Mouse (Mus musculus): ENCODE data around the gene Samd8. TPM values are rescaled to one million over a fixed set of nuclear protein-coding genes. Genes with fewer than 3 reads are reported as not detected.

Samd8 gene
- polyA plus RNA-seq, 1 experiment from 2014 or later, result 13.9 TPM

DNA sequence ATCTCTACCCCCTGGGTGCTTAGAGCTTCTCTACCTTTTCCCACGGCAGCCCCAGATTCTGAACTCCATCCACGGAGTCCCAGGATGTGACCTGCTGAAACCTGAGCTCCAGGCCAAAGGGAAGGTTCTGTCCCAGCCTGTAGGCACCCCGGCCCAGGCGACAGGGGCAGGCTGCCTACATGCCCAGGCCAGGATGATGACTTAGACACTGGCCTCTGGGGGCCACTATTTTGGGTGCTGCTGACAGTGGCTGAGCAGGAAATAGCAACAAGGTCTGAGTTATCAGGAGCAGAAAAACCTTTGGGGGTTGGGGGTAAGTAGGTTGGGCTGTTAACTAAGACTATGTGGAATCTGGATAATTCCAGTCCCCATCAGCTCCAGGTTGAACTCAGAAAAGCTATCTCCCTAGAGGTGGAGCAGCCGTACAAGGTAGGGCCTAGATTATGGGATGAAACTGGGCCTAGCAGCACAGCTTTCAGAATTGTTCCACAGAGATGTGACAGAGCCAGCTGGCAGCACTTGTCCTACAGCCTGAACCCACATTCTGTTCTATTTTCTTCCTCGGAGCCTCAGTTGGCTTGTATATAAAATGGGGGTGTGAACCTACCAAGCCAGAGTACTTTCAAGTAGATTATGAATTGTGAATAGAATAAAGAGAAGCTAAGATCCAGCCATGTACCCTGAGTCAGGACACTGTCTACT lies 21.1 kb upstream of the Samd8 start:
- no peaks in the 10 kb centered on the region for H3K4me1 ChIP-seq
- no peak overlapping the region for H3K9ac ChIP-seq
- ATAC-seq (ENCODE audit: low FRiP score), result no peak
- no peaks in the 10 kb centered on the region for H3K36me3 ChIP-seq (replicated peaks)
- 85% methylated on average over 6 of the region's 6 CpGs for WGBS
- H3K4me2 ChIP-seq, result no peak overlapping the region
- no peak overlapping the region for H3K4me3 ChIP-seq (replicated peaks)
- no peaks in the 10 kb centered on the region for H3K27me3 ChIP-seq
- H3K27ac ChIP-seq, result no peak overlapping the region
- no peaks in the 10 kb centered on the region for H3K9me3 ChIP-seq

- WGBS, result 95% methylated on average over 4 of the region's 4 CpGs
These were observed 20.4 kb upstream of the Samd8 start for GRCm38 (mm10) chr14:21729936-21730335.

DNA sequence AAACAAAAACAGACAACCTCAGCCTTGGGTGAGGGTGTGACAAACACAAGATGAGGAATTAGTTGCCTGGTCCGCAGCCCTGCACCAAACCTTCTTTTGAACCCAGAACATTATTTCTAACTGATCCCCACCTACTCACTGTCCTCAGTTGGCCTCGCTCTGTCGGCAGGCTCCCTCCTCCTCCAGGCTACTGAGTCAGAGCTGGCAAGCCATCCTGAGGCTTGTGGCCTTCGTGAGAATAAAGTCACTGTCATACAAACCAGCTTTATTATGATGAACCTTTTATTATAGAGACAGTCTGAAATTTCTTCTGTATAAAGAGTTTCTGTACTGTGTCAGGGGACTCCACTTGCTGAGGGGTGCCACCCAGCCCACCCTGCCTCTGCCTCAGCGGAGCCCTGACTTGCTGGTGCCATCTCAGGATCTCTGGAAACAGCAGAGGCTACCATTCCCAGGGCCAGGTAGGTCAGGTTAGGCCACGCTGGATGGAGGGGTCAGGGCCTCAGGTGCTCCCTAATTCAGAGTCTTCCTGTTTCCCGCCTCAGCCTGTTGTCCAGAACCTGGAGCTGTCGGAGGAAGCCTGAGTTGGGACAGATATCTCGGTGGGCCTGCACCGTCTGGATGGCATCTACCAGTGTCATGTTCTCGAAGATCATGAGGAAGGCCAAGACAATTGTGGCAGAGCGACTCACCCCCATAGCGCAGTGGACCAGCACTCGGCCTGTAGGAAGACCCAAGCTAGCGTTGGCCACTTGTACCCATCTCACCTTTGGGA lies 17.0 kb upstream of the Samd8 start:
- ATAC-seq (ENCODE audit: low FRiP score), result no peak
- Histone ChIP-seq H3K27ac (no peak overlapping the region), H3K4me3 (replicated peaks) (no peak overlapping the region), H3K4me1 (no peaks in the 10 kb centered on the region), H3K36me3 (replicated peaks) (no peaks in the 10 kb centered on the region), H3K27me3 (no peaks in the 10 kb centered on the region), H3K9me3 (no peaks in the 10 kb centered on the region), H3K4me2 (no peak overlapping the region), H3K9ac (no peak overlapping the region)
- WGBS, result 91% methylated on average over 15 of the region's 15 CpGs

More at GRCm38 (mm10) chr14:21729936-21730335, 20.4 kb upstream of the Samd8 start:
- Histone ChIP-seq H3K27ac (no peak overlapping the region), H3K4me1 (no peaks in the 10 kb centered on the region), H3K9me3 (no peaks in the 10 kb centered on the region), H3K9ac (no peak overlapping the region), H3K4me2 (no peak overlapping the region), H3K27me3 (no peaks in the 10 kb centered on the region), H3K4me3 (replicated peaks) (no peak overlapping the region), H3K36me3 (replicated peaks) (no peaks in the 10 kb centered on the region)
- ATAC-seq (ENCODE audit: low FRiP score), result no peak

DNA sequence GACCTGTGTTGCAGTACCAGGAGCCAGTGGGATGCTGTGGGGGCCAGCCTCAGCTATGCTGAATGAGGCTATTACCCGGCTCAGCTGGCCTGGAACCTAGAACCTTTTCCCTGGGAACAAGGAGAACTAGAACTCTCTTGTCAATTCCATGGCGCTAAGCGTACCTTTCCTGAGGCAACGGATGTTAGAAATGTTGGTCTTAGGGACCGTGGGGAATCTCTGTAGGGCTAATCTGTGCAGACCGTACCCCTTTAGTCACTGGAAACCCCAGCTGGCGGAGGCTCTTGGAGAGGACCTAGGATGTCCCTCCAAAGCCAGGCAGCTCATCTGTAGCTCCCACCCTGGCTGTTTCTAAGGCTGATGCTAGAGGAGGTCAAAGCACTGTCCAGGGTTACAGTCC lies 10.0 kb upstream of the Samd8 start:
- 96% methylated on average over 7 of the region's 7 CpGs for WGBS
- no peaks in the 10 kb centered on the region for H3K36me3 ChIP-seq (replicated peaks)
- H3K4me2 ChIP-seq, result no peak overlapping the region
- H3K9ac ChIP-seq, result no peak overlapping the region
- H3K27me3 ChIP-seq, result peaks cover 8% of the 10 kb centered on the region; the same call in 1 of the 2 replicates
- H3K4me1 ChIP-seq, result no peaks in the 10 kb centered on the region
- no peak overlapping the region for H3K27ac ChIP-seq
- H3K4me3 ChIP-seq (replicated peaks), result no peak overlapping the region
- H3K9me3 ChIP-seq, result no peaks in the 10 kb centered on the region
- ATAC-seq (ENCODE audit: low FRiP score), result no peak

- WGBS, result 92% methylated on average over 3 of the region's 3 CpGs
- Histone ChIP-seq H3K27ac (no peak overlapping the region), H3K4me1 (no peaks in the 10 kb centered on the region), H3K36me3 (replicated peaks) (no peaks in the 10 kb centered on the region), H3K4me3 (replicated peaks) (no peak overlapping the region), H3K9me3 (no peaks in the 10 kb centered on the region), H3K27me3 (peaks cover 8% of the 10 kb centered on the region; the same call in 1 of the 2 replicates), H3K9ac (no peak overlapping the region), H3K4me2 (no peak overlapping the region)
- ATAC-seq (ENCODE audit: low FRiP score), result no peak
These were observed 9.0 kb upstream of the Samd8 start for GRCm38 (mm10) chr14:21741314-21741713.

GRCm38 (mm10) chr14:21741786-21742185 lies 8.5 kb upstream of the Samd8 start:
- Histone ChIP-seq H3K4me2 (no peak overlapping the region), H3K4me1 (no peaks in the 10 kb centered on the region), H3K9me3 (no peaks in the 10 kb centered on the region), H3K27me3 (peaks cover 8% of the 10 kb centered on the region; the same call in 1 of the 2 replicates), H3K9ac (no peak overlapping the region), H3K27ac (no peak overlapping the region), H3K36me3 (replicated peaks) (no peaks in the 10 kb centered on the region), H3K4me3 (replicated peaks) (no peak overlapping the region)
- WGBS, result 12% methylated on average over 4 of the region's 4 CpGs
- ATAC-seq (ENCODE audit: low FRiP score), result peak; percentile 84

DNA sequence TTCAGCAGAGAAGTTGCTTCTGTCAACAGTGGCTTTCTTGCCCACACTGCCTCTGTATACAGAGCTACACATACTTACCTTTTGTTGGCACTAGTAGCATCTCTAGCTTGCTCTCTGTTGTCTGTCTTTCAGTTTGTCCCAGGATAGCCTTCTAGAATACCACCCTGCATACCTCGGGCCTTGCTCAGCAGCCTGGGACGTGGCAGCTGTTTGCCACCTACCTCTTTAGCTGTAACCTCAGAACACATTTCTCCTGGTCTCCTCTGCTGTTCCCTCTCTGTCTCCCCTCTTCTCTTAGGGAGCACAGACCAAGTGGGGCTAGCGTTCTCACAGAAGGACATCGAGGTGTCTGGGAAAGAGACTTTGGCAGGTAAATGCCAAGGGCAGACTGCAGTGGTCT lies 7.9 kb upstream of the Samd8 start:
- H3K27ac ChIP-seq, result no peak overlapping the region
- peaks cover 8% of the 10 kb centered on the region; the same call in 1 of the 2 replicates for H3K27me3 ChIP-seq
- WGBS, result 95% methylated on average over 4 of the region's 4 CpGs
- no peak for ATAC-seq (ENCODE audit: low FRiP score)
- no peaks in the 10 kb centered on the region for H3K4me1 ChIP-seq
- no peak overlapping the region for H3K4me2 ChIP-seq
- no peaks in the 10 kb centered on the region for H3K9me3 ChIP-seq
- no peaks in the 10 kb centered on the region for H3K36me3 ChIP-seq (replicated peaks)
- no peak overlapping the region for H3K4me3 ChIP-seq (replicated peaks)
- H3K9ac ChIP-seq, result no peak overlapping the region

DNA sequence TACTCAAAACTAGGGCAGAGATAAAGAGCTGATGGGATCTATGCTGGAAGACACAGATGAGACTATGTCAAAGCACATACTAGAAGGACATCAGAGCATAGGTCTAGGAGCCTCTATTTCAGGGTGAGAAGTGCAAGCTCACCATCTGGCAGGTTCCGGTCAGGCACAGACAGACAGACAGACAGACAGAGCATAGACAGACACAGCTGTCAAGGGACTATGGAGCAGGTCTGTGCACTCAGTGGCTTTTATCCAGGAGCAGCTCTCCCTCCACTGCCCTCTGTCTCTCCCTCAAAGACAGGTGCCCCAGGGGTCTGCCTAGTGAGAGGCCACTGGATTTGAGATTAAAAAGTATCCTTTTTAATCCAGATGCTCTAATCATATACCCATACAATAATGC lies 6.2 kb upstream of the Samd8 start:
- ATAC-seq (ENCODE audit: low FRiP score), result no peak
- no peak overlapping the region for H3K4me3 ChIP-seq (replicated peaks)
- no peaks in the 10 kb centered on the region for H3K4me1 ChIP-seq
- H3K27ac ChIP-seq, result no peak overlapping the region
- H3K9ac ChIP-seq, result no peak overlapping the region
- H3K27me3 ChIP-seq, result peaks cover 8% of the 10 kb centered on the region; the same call in 1 of the 2 replicates
- H3K36me3 ChIP-seq (replicated peaks), result no peaks in the 10 kb centered on the region
- H3K4me2 ChIP-seq, result no peak overlapping the region
- no peaks in the 10 kb centered on the region for H3K9me3 ChIP-seq
- 92% methylated on average over 1 of the region's 1 CpGs for WGBS

- Histone ChIP-seq H3K27ac (no peak overlapping the region), H3K27me3 (peaks cover 8% of the 10 kb centered on the region; the same call in 1 of the 2 replicates), H3K4me3 (replicated peaks) (no peak overlapping the region), H3K9me3 (no peaks in the 10 kb centered on the region), H3K4me1 (no peaks in the 10 kb centered on the region; the same call in 1 of the 2 replicates), H3K9ac (no peak overlapping the region), H3K36me3 (replicated peaks) (no peaks in the 10 kb centered on the region), H3K4me2 (no peak overlapping the region)
- ATAC-seq (ENCODE audit: low FRiP score), result no peak
- WGBS, result 82% methylated on average over 5 of the region's 5 CpGs
These were observed 5.2 kb upstream of the Samd8 start for GRCm38 (mm10) chr14:21745149-21745548.

- Histone ChIP-seq H3K9me3 (no peaks in the 10 kb centered on the region), H3K4me2 (no peak overlapping the region), H3K4me3 (replicated peaks) (no peak overlapping the region), H3K27ac (no peak overlapping the region), H3K4me1 (peaks cover 2% of the 10 kb centered on the region; the same call in 1 of the 2 replicates), H3K27me3 (0 out of 2 replicates have a peak, but pooled peaks cover 6% of the 10 kb centered on the region), H3K9ac (no peak overlapping the region), H3K36me3 (replicated peaks) (no peaks in the 10 kb centered on the region)
- WGBS, result 90% methylated on average over 8 of the region's 8 CpGs
- no peak for ATAC-seq (ENCODE audit: low FRiP score)
These were observed 4.1 kb upstream of the Samd8 start for GRCm38 (mm10) chr14:21746251-21746650.

GRCm38 (mm10) chr14:21746846-21747245 lies 3.5 kb upstream of the Samd8 start:
- H3K4me1 ChIP-seq, result peaks cover 7% of the 10 kb centered on the region
- H3K4me3 ChIP-seq (replicated peaks), result no peak overlapping the region
- no peak overlapping the region for H3K27ac ChIP-seq
- no peak overlapping the region for H3K4me2 ChIP-seq
- H3K9ac ChIP-seq, result no peak overlapping the region
- no peaks in the 10 kb centered on the region for H3K9me3 ChIP-seq
- WGBS, result 84% methylated on average over 2 of the region's 2 CpGs
- H3K36me3 ChIP-seq (replicated peaks), result no peaks in the 10 kb centered on the region
- 0 out of 2 replicates have a peak, but pooled peaks cover 5% of the 10 kb centered on the region for H3K27me3 ChIP-seq
- ATAC-seq (ENCODE audit: low FRiP score), result no peak

DNA sequence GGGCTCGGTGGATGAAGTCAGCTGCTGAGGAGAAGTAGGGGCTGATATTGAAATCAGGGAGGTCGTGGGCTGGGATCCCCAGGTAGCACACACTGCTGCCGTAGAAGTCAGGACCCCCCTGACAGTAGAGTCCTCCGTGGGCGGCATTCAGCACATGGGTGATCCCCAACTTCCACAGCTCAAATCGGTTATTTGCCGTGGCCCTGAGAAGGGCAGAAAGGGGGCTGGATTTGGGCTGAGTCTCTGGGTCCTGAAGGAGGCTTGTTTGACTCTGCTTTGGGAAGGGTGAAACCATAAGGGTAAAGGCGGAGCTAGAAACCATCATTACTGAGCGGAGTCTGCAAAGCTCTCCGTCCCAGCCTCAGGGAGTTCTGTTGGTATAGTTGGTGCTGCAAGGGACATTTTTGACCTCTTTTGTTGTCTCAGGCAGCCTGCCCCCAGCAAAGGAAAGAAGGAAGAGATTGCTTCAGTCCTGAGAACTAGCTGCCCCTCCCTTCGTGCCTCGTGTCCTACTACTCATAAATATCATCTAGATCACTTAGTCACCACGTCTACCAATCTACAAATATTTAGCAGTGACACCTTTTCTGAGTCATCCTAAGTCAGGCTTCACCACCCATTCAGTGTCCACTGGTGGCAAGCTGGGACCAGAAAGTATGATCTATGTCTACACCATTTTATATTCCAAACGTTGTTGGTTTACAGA lies 2.7 kb upstream of the Samd8 start:
- Histone ChIP-seq H3K4me3 (replicated peaks) (no peak overlapping the region), H3K27me3 (0 out of 2 replicates have a peak, but pooled peaks cover 5% of the 10 kb centered on the region), H3K9me3 (no peaks in the 10 kb centered on the region), H3K4me2 (no peak overlapping the region), H3K27ac (no peak overlapping the region), H3K36me3 (replicated peaks) (no peaks in the 10 kb centered on the region), H3K9ac (no peak overlapping the region), H3K4me1 (peaks cover 13% of the 10 kb centered on the region)
- ATAC-seq (ENCODE audit: low FRiP score), result no peak
- WGBS, result 77% methylated on average over 14 of the region's 14 CpGs
